Comparison of ENCODE assay signal across 8 mouse cellular contexts in the genomic region with DNA sequence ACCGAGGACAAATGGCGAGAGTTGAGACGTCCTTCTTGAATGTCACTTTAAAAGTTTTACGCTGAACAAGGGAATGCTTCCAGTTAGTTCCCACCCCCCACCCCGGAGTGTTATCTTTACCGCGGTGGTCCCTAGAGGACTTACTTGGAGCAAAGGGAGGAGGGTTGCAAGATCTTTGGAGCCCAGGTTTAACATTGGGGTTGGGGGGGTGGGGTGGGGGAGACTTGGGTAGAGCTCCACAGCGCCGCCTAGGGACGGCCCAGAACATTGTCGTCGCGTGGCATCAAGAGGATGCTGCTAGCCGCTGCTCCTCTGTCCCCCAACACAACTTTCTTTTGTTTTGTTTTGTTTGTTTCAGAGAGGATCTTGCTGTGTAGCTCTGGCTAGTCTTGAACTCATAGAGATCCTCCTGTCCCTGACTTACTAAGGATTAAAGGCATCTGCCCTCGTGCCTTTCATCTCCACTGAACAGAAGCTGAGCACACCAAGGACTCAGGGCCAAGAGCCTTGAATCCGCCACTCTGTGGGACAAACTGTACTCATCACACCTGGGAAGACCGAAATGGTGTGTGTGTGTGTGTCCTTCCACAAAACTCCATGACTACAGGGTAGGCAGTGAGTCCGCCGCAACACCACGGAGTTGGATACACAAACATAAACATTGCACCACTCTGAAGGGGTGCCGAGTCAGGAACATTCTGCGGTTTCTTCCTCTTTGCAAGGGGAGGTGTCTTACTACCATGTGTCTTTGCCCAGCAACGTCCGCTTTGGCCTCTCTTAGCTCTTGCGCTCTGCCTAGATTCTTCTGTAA. TPM values are rescaled to one million over a fixed set of nuclear protein-coding genes. Genes with fewer than 3 reads are reported as not detected.
DNase-seq lines count a peak whose midpoint lies in the region; ATAC-seq and TF ChIP-seq lines count a peak whose summit lies in the region.

No protein-coding gene starts in this region.

- peaks cover 13% of the 10 kb centered on the region for H3K79me3 ChIP-seq in C2C12 (ENCODE audit: low read depth)

- TF ChIP-seq CTCF in C2C12 (IDR thresholded peaks at IDR 0.05; ENCODE audit: control insufficient read depth, insufficient read depth, insufficient read length): peak; percentile 67
- no peak for TF ChIP-seq CTCF in thymus, adult 2 months (IDR thresholded peaks at IDR 0.05; ENCODE audit: borderline replicate concordance, control insufficient read depth, extremely low read depth, insufficient read depth, low read length, poor library complexity)

- peaks cover 25% of the 10 kb centered on the region for H3K79me2 ChIP-seq in C2C12 (ENCODE audit: control insufficient read depth, insufficient read depth)

- peaks cover 24% of the 10 kb centered on the region for H3K36me3 ChIP-seq in C2C12 (ENCODE audit: control insufficient read depth, insufficient read depth)
- peaks cover 19% of the 10 kb centered on the region for H3K36me3 ChIP-seq in heart, embryonic 10.5 days
- peaks cover 29% of the 10 kb centered on the region for H3K36me3 ChIP-seq in liver, embryonic 15.5 days (replicated peaks)
- H3K36me3 ChIP-seq in thymus, adult 2 months (ENCODE audit: control insufficient read depth, insufficient read depth, low read length): no peaks in the 10 kb centered on the region

- peak; percentile 75 for DNase-seq in adipocyte (ENCODE audit: low spot score)
- DNase-seq in embryo, embryonic 11.5 days (ENCODE audit: low read depth, low spot score): peak; percentile 70
- DNase-seq in heart, embryonic 10.5 days (ENCODE audit: low spot score): no peak
- peak; percentile 88 for DNase-seq in kidney, postnatal 10 days
- DNase-seq in natural killer cell, adult 2 months (ENCODE audit: low spot score in 2 of 2): peak; percentile 73 to 82
- peak; percentile 72 for DNase-seq in thymus, adult 2 months

- H3K4me1 ChIP-seq in heart, embryonic 10.5 days: peaks cover 64% of the 10 kb centered on the region
- peaks cover 84% of the 10 kb centered on the region for H3K4me1 ChIP-seq in liver, embryonic 15.5 days (replicated peaks)
- H3K4me1 ChIP-seq in thymus, adult 2 months (replicated peaks; ENCODE audit: control insufficient read depth, insufficient read depth, low read length): peaks cover 26% of the 10 kb centered on the region

- H3K9me3 ChIP-seq in heart, embryonic 10.5 days: no peaks in the 10 kb centered on the region
- no peaks in the 10 kb centered on the region for H3K9me3 ChIP-seq in liver, embryonic 15.5 days (replicated peaks)

- H3K4me2 ChIP-seq in liver, embryonic 15.5 days: peak overlapping the region; percentile 91

- H3K27ac ChIP-seq in heart, embryonic 10.5 days: peak overlapping the region; percentile 98
- peak overlapping the region; percentile 100 for H3K27ac ChIP-seq in liver, embryonic 15.5 days (replicated peaks)
- H3K27ac ChIP-seq in thymus, adult 2 months (ENCODE audit: control insufficient read depth, insufficient read depth, low read length): peak overlapping the region; percentile 76

- H3K4me3 ChIP-seq in C2C12 (ENCODE audit: insufficient read depth, poor library complexity, severe bottlenecking): peak overlapping the region; percentile 67
- peak overlapping the region; percentile 78 for H3K4me3 ChIP-seq in heart, embryonic 10.5 days
- peak overlapping the region; percentile 82 for H3K4me3 ChIP-seq in liver, embryonic 15.5 days (replicated peaks)
- H3K4me3 ChIP-seq in thymus, adult 2 months (ENCODE audit: control insufficient read depth, insufficient read depth, low read length): peak overlapping the region; percentile 69

- no peak for TF ChIP-seq POLR2A in thymus, adult 2 months (IDR thresholded peaks at IDR 0.05; ENCODE audit: control insufficient read depth, extremely low read depth, insufficient read depth, low read length, poor library complexity)

- peak overlapping the region; percentile 97 for H3K9ac ChIP-seq in liver, embryonic 15.5 days

- H3ac ChIP-seq in C2C12 (ENCODE audit: control insufficient read depth, insufficient read length, low read depth): peak overlapping the region; percentile 75

- peak; percentile 48 for ATAC-seq in liver, embryonic 15.5 days (ENCODE audit: insufficient read depth)

- WGBS in heart, embryonic 10.5 days: 23% methylated on average over 25 of the region's 25 CpGs
- 19% methylated on average over 25 of the region's 25 CpGs for WGBS in liver, embryonic 15.5 days (ENCODE audit: insufficient replicate concordance)
- 25% methylated on average over 25 of the region's 25 CpGs for WGBS in thymus, adult 2 months

- H3K27me3 ChIP-seq in C2C12 (ENCODE audit: control insufficient read depth, insufficient read depth, insufficient read length): no peaks in the 10 kb centered on the region
- H3K27me3 ChIP-seq in heart, embryonic 10.5 days (ENCODE audit: insufficient read depth, poor library complexity, severe bottlenecking): 0 out of 2 replicates have a peak, but pooled peaks cover 5% of the 10 kb centered on the region
- no peaks in the 10 kb centered on the region for H3K27me3 ChIP-seq in liver, embryonic 15.5 days
- no peaks in the 10 kb centered on the region for H3K27me3 ChIP-seq in thymus, adult 2 months (ENCODE audit: control insufficient read depth, insufficient read depth, low read length)

TF ChIP-seq in C2C12, 6 proteins besides CTCF, POLR2A, EP300 and RAD21:
- TF ChIP-seq CEBPB (IDR thresholded peaks at IDR 0.05; ENCODE audit: low read depth) (peak; percentile 9), MYOD1 (IDR thresholded peaks at IDR 0.05; ENCODE audit: control insufficient read depth, insufficient read length, low read depth) (no peak)
TF ChIP-seq in C2C12: peak in this region for 1.

RNA-seq across cellular contexts. Expression of gene Ergic1, which starts 52.1 kb away (rescaled TPM):
- 114 TPM for polyA plus RNA-seq in C2C12 (2012; fragmentation: generic; extraction: Trizol)
- polyA plus RNA-seq in heart, embryonic 10.5 days (2016; fragmentation: Nextera tagmentation; extraction: Ambion mirVana): 130 and 150 TPM in 2 replicates
- 33.8 and 35.7 TPM in 2 replicates for polyA plus RNA-seq in liver, embryonic 15.5 days (2015; fragmentation: Nextera tagmentation; extraction: Ambion mirVana)
- polyA plus RNA-seq in thymus, adult 2 months (2012; rRNA removed): 80.2 and 86.3 TPM in 2 replicates

RNA-seq across cellular contexts. Expression of gene Dusp1, which starts 52.8 kb away (rescaled TPM):
- 16.4 TPM for polyA plus RNA-seq in C2C12 (2012; fragmentation: generic; extraction: Trizol)
- polyA plus RNA-seq in heart, embryonic 10.5 days (2016; fragmentation: Nextera tagmentation; extraction: Ambion mirVana): 28.8 and 31.5 TPM in 2 replicates
- 29.6 and 31.2 TPM in 2 replicates for polyA plus RNA-seq in liver, embryonic 15.5 days (2015; fragmentation: Nextera tagmentation; extraction: Ambion mirVana)
- 53.8 and 59.3 TPM in 2 replicates for polyA plus RNA-seq in thymus, adult 2 months (2012; rRNA removed)
